ENCODE assay signal across 20 mouse cellular contexts in genomic region chr4:150866494-150866893, GRCm38 (mm10). TPM values are rescaled to one million over a fixed set of nuclear protein-coding genes. Genes with fewer than 3 reads are reported as not detected.
A peak's percentile ranks its signal among the peaks of the same experiment; 100 is the strongest.
DNase-seq lines count a peak whose midpoint lies in the region; ATAC-seq and TF ChIP-seq lines count a peak whose summit lies in the region.
"Had no signal": no experiment of that assay in that cellular context is flagged by ENCODE, and none has a peak within 500 bp of the region (broad histone marks: within the 10 kb centered on the region; RNA-seq: fewer than 3 reads in every experiment).

No protein-coding gene starts in this region.

- 84% methylated on average over 12 of the region's 12 CpGs for WGBS in kidney, adult 2 months
- 94% methylated on average over 12 of the region's 12 CpGs for WGBS in stomach, postnatal 0 days

- no peak overlapping the region for H3K9ac ChIP-seq in stomach, postnatal 0 days (ENCODE audit: low read length)
- H3K9ac ChIP-seq: embryonic facial prominence, embryonic 12.5 days; forebrain, embryonic 13.5 days; forebrain, embryonic 15.5 days had no signal

- TF ChIP-seq POLR2A in kidney, adult 2 months (IDR thresholded peaks at IDR 0.05; ENCODE audit: low read depth, low read length), result no peak

- TF ChIP-seq EP300 in stomach, postnatal 0 days (optimal IDR thresholded peaks at IDR 0.05), result no peak

- no peak overlapping the region for H3K4me2 ChIP-seq in stomach, postnatal 0 days (replicated peaks; ENCODE audit: low read depth)
- H3K4me2 ChIP-seq: embryonic facial prominence, embryonic 12.5 days; forebrain, embryonic 13.5 days; forebrain, embryonic 15.5 days had no signal

- peaks cover 24% of the 10 kb centered on the region for H3K4me1 ChIP-seq in kidney, adult 2 months (ENCODE audit: control insufficient read depth, insufficient read depth, low read length)
- peaks cover 3% of the 10 kb centered on the region; the same call in 1 of the 2 replicates for H3K4me1 ChIP-seq in stomach, postnatal 0 days (replicated peaks; ENCODE audit: control insufficient read depth, insufficient read depth)

- no peak for ATAC-seq in stomach, postnatal 0 days (ENCODE audit: low FRiP score, low TSS enrichment)
- ATAC-seq: activated CD4-positive, CD25-positive, alpha-beta regulatory T cell, adult 4 months; forebrain, embryonic 13.5 days; forebrain, embryonic 15.5 days had no signal

- H3K27me3 ChIP-seq in kidney, adult 2 months (replicated peaks; ENCODE audit: control insufficient read depth, insufficient read depth, low read length), result no peaks in the 10 kb centered on the region
- no peaks in the 10 kb centered on the region for H3K27me3 ChIP-seq in stomach, postnatal 0 days (ENCODE audit: control insufficient read depth, insufficient read depth, low read length)
- H3K27me3 ChIP-seq: embryonic facial prominence, embryonic 12.5 days; forebrain, embryonic 13.5 days; forebrain, embryonic 15.5 days had no signal

- H3K4me3 ChIP-seq in kidney, adult 2 months (ENCODE audit: insufficient read depth, low read depth, low read length), result no peak overlapping the region
- no peak overlapping the region for H3K4me3 ChIP-seq in layer of hippocampus, adult 2 months
- H3K4me3 ChIP-seq in stomach, postnatal 0 days (ENCODE audit: low read depth, low read length), result no peak overlapping the region
- H3K4me3 ChIP-seq: embryonic facial prominence, embryonic 10.5 days; embryonic facial prominence, embryonic 12.5 days; forebrain, embryonic 13.5 days; forebrain, embryonic 15.5 days had no signal

- H3K27ac ChIP-seq in kidney, adult 2 months (ENCODE audit: insufficient read depth, low read depth, low read length), result no peak overlapping the region
- H3K27ac ChIP-seq in layer of hippocampus, adult 2 months, result peak overlapping the region; percentile 62; the same call in 1 of the 2 replicates
- H3K27ac ChIP-seq in stomach, postnatal 0 days (replicated peaks), result no peak overlapping the region
- H3K27ac ChIP-seq: embryonic facial prominence, embryonic 10.5 days; embryonic facial prominence, embryonic 12.5 days; forebrain, embryonic 13.5 days; forebrain, embryonic 15.5 days had no signal

- DNase-seq in kidney, adult 2 months, result peak; percentile 33
- no peak for DNase-seq in kidney, postnatal 4 days
- no peak for DNase-seq in layer of hippocampus, adult 2 months (ENCODE audit: low spot score in 2 of 2)
- DNase-seq in layer of hippocampus, adult 9-11 months, result no peak
- DNase-seq in R1 (ENCODE audit: low read depth, low spot score), result peak; percentile 16
- no peak for DNase-seq in stomach, postnatal 0 days (ENCODE audit: low spot score)
- DNase-seq: adrenal gland, adult 8-10 months; adrenal gland, postnatal 14 days; adrenal gland, postnatal 36 days; cerebellum, adult 11-12 months; cerebellum, adult 2 months; cerebellum, adult 9-10 months; cerebellum, postnatal 10 days; cerebellum, postnatal 25 days had no signal

- H3K9me3 ChIP-seq in stomach, postnatal 0 days (ENCODE audit: control insufficient read depth, low read length), result no peaks in the 10 kb centered on the region
- H3K9me3 ChIP-seq: embryonic facial prominence, embryonic 10.5 days; embryonic facial prominence, embryonic 12.5 days; forebrain, embryonic 13.5 days; forebrain, embryonic 15.5 days had no signal

- peaks cover 28% of the 10 kb centered on the region for H3K36me3 ChIP-seq in kidney, adult 2 months (ENCODE audit: control insufficient read depth, insufficient read depth, low read length)
- H3K36me3 ChIP-seq in stomach, postnatal 0 days (ENCODE audit: control insufficient read depth, insufficient read depth, low read length), result peaks cover 16% of the 10 kb centered on the region

- 0 out of 2 replicates have a peak, but pooled peaks have one; percentile 0 for TF ChIP-seq CTCF in kidney, adult 2 months (conservative IDR thresholded peaks at IDR 0.05; ENCODE audit: insufficient read depth, insufficient read length, low read depth, low read length)
- no peak for TF ChIP-seq CTCF in layer of hippocampus, adult 2 months (conservative IDR thresholded peaks at IDR 0.05)
- TF ChIP-seq CTCF in stomach, postnatal 0 days (IDR thresholded peaks at IDR 0.05; ENCODE audit: low read depth), result no peak

RNA-seq across cellular contexts. Expression of gene Errfi1, which starts 12.8 kb away (rescaled TPM):
- polyA plus RNA-seq in kidney, adult 2 months (2012; rRNA removed), result 230 TPM in 2 replicates
- total RNA-seq in layer of hippocampus, adult 2 months (2021), result 10 to 100 TPM; 42.5 to 50.6 TPM
- polyA plus RNA-seq in stomach, postnatal 0 days (2015; fragmentation: Nextera tagmentation; extraction: Ambion mirVana), result 30.6 and 32.1 TPM in 2 replicates

RNA-seq across cellular contexts. Expression of gene Park7, which starts 47.7 kb away (rescaled TPM):
- polyA plus RNA-seq in kidney, adult 2 months (2012; rRNA removed), result 314 and 444 TPM in 2 replicates
- 100 to 1,000 TPM; 250 to 252 TPM for total RNA-seq in layer of hippocampus, adult 2 months (2021)
- 253 and 262 TPM in 2 replicates for polyA plus RNA-seq in stomach, postnatal 0 days (2015; fragmentation: Nextera tagmentation; extraction: Ambion mirVana)

RNA-seq across cellular contexts. Expression of gene Tnfrsf9, which starts 47.9 kb away (rescaled TPM):
- polyA plus RNA-seq in kidney, adult 2 months (2012; rRNA removed), result 0.14 and 0.86 TPM in 2 replicates
- under 1 TPM; 0.39 to 0.41 TPM for total RNA-seq in layer of hippocampus, adult 2 months (2021)
- polyA plus RNA-seq in stomach, postnatal 0 days (2015; fragmentation: Nextera tagmentation; extraction: Ambion mirVana), result 0.22 and 0.23 TPM in 2 replicates
- total RNA-seq: MEL had no signal

Comparison
In these comparisons a context has a peak if more than half of its experiments do, and no peak if none do; other contexts are left out.
1. DNase-seq: peak in kidney, adult 2 months (single experiment) and R1 (single experiment); none in kidney, postnatal 4 days (0 of 2), layer of hippocampus, adult 2 months (0 of 2), layer of hippocampus, adult 9-11 months (single experiment) and stomach, postnatal 0 days (single experiment).